Mouse (Mus musculus): ENCODE data around the gene Gm28053.

The Gm28053 gene

GRCm38 (mm10) chr6:48742422-48743351 is 24.3 kb downstream of the Gm28053 start:
- DNase-seq: no peak

- no peak for DNase-seq
These were observed 27.1 kb downstream of the Gm28053 start for GRCm38 (mm10) chr6:48745490-48745889.

- no peak for DNase-seq
These were observed 27.8 kb downstream of the Gm28053 start, which contains the start of gene Gimap5 for GRCm38 (mm10) chr6:48745959-48746889. Gene Gimap5, plus strand, starts transcription at chr6:48746197.

GRCm38 (mm10) chr6:48747091-48747966 is 28.9 kb downstream of the Gm28053 start:
- DNase-seq: no peak

- no peak for DNase-seq
These were observed 45.3 kb downstream of the Gm28053 start for GRCm38 (mm10) chr6:48763567-48764270.

GRCm38 (mm10) chr6:48764496-48764895 is 46.1 kb downstream of the Gm28053 start:
- DNase-seq: no peak

GRCm38 (mm10) chr6:48768178-48768869 is 49.9 kb downstream of the Gm28053 start:
- no peak for DNase-seq

- no peak for DNase-seq
These were observed 50.5 kb downstream of the Gm28053 start for GRCm38 (mm10) chr6:48768933-48769332.

- DNase-seq: no peak
These were observed 52.3 kb downstream of the Gm28053 start, which contains the start of gene Gimap3 for GRCm38 (mm10) chr6:48770696-48771095. Gene Gimap3, minus strand, starts transcription at chr6:48770851.

- peak; percentile 59 for DNase-seq
These were observed 53.6 kb downstream of the Gm28053 start for GRCm38 (mm10) chr6:48772030-48772429.

GRCm38 (mm10) chr6:48784406-48784805 is 66.0 kb downstream of the Gm28053 start:
- no peak for DNase-seq

- no peak for DNase-seq
These were observed 66.8 kb downstream of the Gm28053 start for GRCm38 (mm10) chr6:48785189-48785588.

GRCm38 (mm10) chr6:48785601-48786000 is 67.2 kb downstream of the Gm28053 start:
- no peak for DNase-seq

- no peak for DNase-seq
These were observed 69.5 kb downstream of the Gm28053 start for GRCm38 (mm10) chr6:48787867-48788266.

- no peak for DNase-seq
These were observed 83.5 kb downstream of the Gm28053 start for GRCm38 (mm10) chr6:48801897-48802296.

Data from cerebellum, adult 9-11 months (tissue).